Comparison of ENCODE assay signal across 9 mouse cellular contexts in genomic region chr6:34447961-34448360, GRCm38 (mm10). TPM values are rescaled to one million over a fixed set of nuclear protein-coding genes. Genes with fewer than 3 reads are reported as not detected.
DNase-seq lines count a peak whose midpoint lies in the region; ATAC-seq and TF ChIP-seq lines count a peak whose summit lies in the region.
"Had no signal": no experiment of that assay in that cellular context is flagged by ENCODE, and none has a peak within 500 bp of the region (broad histone marks: within the 10 kb centered on the region; RNA-seq: fewer than 3 reads in every experiment).

No protein-coding gene starts in this region.

- 1% methylated on average over 2 of the region's 2 CpGs for WGBS in lung, embryonic 14.5 days

- ATAC-seq in lung, embryonic 14.5 days (ENCODE audit: insufficient read depth): no peak
- ATAC-seq in activated CD4-positive, CD25-positive, alpha-beta regulatory T cell, adult 4 months: no peak

- no peak overlapping the region for H3K4me3 ChIP-seq in lung, embryonic 14.5 days (ENCODE audit: low read depth, low read length)
- H3K4me3 ChIP-seq: liver, embryonic 15.5 days had no signal

- no peak overlapping the region for H3K27ac ChIP-seq in lung, embryonic 14.5 days (ENCODE audit: low read depth)
- H3K27ac ChIP-seq: liver, embryonic 15.5 days had no signal

- H3K9ac ChIP-seq in lung, embryonic 14.5 days: no peak overlapping the region
- H3K9ac ChIP-seq: liver, embryonic 15.5 days had no signal

- peak; percentile 88 for TF ChIP-seq CTCF in lung, embryonic 14.5 days (IDR thresholded peaks at IDR 0.05; ENCODE audit: low read depth)

- peak; percentile 64 for DNase-seq in CD4-positive helper T cell, adult 2 months (ENCODE audit: low read depth, low spot score)
- peak; percentile 94 for DNase-seq in NIH3T3 (ENCODE audit: low read depth)
- DNase-seq in cerebellum, adult 9-11 months: peak; percentile 23
- DNase-seq in gastrocnemius, postnatal 14 days: peak; percentile 66
- peak; percentile 85 to 87 for DNase-seq in kidney, postnatal 4 days
- DNase-seq in lung, embryonic 14.5 days: peak; percentile 93
- DNase-seq in right cerebral cortex, postnatal 14 days: peak; percentile 85

- H3K36me3 ChIP-seq in lung, embryonic 14.5 days (ENCODE audit: insufficient read depth): no peaks in the 10 kb centered on the region
- H3K36me3 ChIP-seq: liver, embryonic 15.5 days had no signal

- intact Hi-C loops in gastrocnemius, postnatal 14 days (cut with DNase I; ENCODE audit: low total_unique reads): loop anchor here (2.0 to 10.0 kb wide), 2 partner anchors 53 to 153 kb away; no protein-coding TSS in a partner anchor

- H3K27me3 ChIP-seq in lung, embryonic 14.5 days (ENCODE audit: insufficient read depth, low read length): no peaks in the 10 kb centered on the region

- H3K4me1 ChIP-seq in lung, embryonic 14.5 days (ENCODE audit: insufficient read depth): no peaks in the 10 kb centered on the region
- H3K4me1 ChIP-seq: liver, embryonic 15.5 days had no signal

- H3K4me2 ChIP-seq in lung, embryonic 14.5 days: no peak overlapping the region
- H3K4me2 ChIP-seq: liver, embryonic 15.5 days had no signal

- no peaks in the 10 kb centered on the region for H3K9me3 ChIP-seq in lung, embryonic 14.5 days (ENCODE audit: low read depth, low read length)
- H3K9me3 ChIP-seq: liver, embryonic 15.5 days had no signal

RNA-seq across cellular contexts. Expression of gene Bpgm, which starts 28.0 kb away (rescaled TPM):
- 10 to 100 TPM; 42.7 to 53.8 TPM for total RNA-seq in gastrocnemius, postnatal 14 days (2021)
- 51.3 and 52.6 TPM in 2 replicates for polyA plus RNA-seq in lung, embryonic 14.5 days (2014; fragmentation: Nextera tagmentation; extraction: Ambion mirVana)
- 10 to 100 TPM; 16.7 to 19.1 TPM for polyA plus RNA-seq in activated CD4-positive, CD25-positive, alpha-beta regulatory T cell, adult 4 months (2017; shearing (Covaris generic))

RNA-seq across cellular contexts. Expression of gene Akr1b7, which starts 35.8 kb away (rescaled TPM):
- not detected for total RNA-seq in gastrocnemius, postnatal 14 days (2021)
- 0.15 TPM in 1 of 2 replicates, not detected in the other for polyA plus RNA-seq in lung, embryonic 14.5 days (2014; fragmentation: Nextera tagmentation; extraction: Ambion mirVana)
- polyA plus RNA-seq in activated CD4-positive, CD25-positive, alpha-beta regulatory T cell, adult 4 months (2017; shearing (Covaris generic)): not detected

Comparison
In these comparisons a context has a peak if more than half of its experiments do, and no peak if none do; other contexts are left out.
1. DNase-seq: peak in every context shown above with its lines; median percentile 94 in NIH3T3; 93 in lung, embryonic 14.5 days; 86 in kidney, postnatal 4 days; 85 in right cerebral cortex, postnatal 14 days; 66 in gastrocnemius, postnatal 14 days; 64 in CD4-positive helper T cell, adult 2 months; 23 in cerebellum, adult 9-11 months.